In genomic region chr9:50491531-50492045, GRCm38 (mm10) we compare ENCODE assay signal across 17 mouse cellular contexts. TPM values are rescaled to one million over a fixed set of nuclear protein-coding genes. Genes with fewer than 3 reads are reported as not detected.
"Had no signal": no experiment of that assay in that cellular context is flagged by ENCODE, and none has a peak within 500 bp of the region (broad histone marks: within the 10 kb centered on the region; RNA-seq: fewer than 3 reads in every experiment).

No protein-coding gene starts in this region.

- DNase-seq: kidney, adult 8-10 months; kidney, postnatal 36 days; layer of hippocampus, adult 9-11 months; layer of hippocampus, postnatal 36 days; left cerebral cortex, postnatal 4 days; lung, embryonic 14.5 days; lung, postnatal 10 days; lung, postnatal 4 days; right cerebral cortex, adult 18-20 months; right cerebral cortex, postnatal 25 days; thymus, postnatal 14 days had no signal

- ATAC-seq: midbrain, embryonic 16.5 days had no signal

- H3K27me3 ChIP-seq: liver, embryonic 15.5 days; midbrain, embryonic 12.5 days; neural tube, embryonic 15.5 days had no signal

- H3K4me2 ChIP-seq: liver, embryonic 11.5 days; liver, embryonic 15.5 days; lung, embryonic 14.5 days; midbrain, embryonic 12.5 days; neural tube, embryonic 15.5 days had no signal

- H3K36me3 ChIP-seq: liver, embryonic 15.5 days; midbrain, embryonic 12.5 days; neural tube, embryonic 15.5 days had no signal

- H3K4me3 ChIP-seq: liver, embryonic 15.5 days; midbrain, embryonic 12.5 days; neural tube, embryonic 15.5 days had no signal

RNA-seq across cellular contexts. Expression of gene Plet1, which starts 2.7 kb away (rescaled TPM):
- total RNA-seq: layer of hippocampus, postnatal 36 days; left cerebral cortex, postnatal 4 days; megakaryocyte, adult 5-6 weeks had no signal
